Mouse (Mus musculus) cerebellum, adult 9-10 months (tissue): ENCODE data around the gene Golga2.

ENCODE experiments used
- DNase-seq: peaks from one replicate; pipeline ENCODE4 v3.0.0; 2022

The Golga2 gene

DNA sequence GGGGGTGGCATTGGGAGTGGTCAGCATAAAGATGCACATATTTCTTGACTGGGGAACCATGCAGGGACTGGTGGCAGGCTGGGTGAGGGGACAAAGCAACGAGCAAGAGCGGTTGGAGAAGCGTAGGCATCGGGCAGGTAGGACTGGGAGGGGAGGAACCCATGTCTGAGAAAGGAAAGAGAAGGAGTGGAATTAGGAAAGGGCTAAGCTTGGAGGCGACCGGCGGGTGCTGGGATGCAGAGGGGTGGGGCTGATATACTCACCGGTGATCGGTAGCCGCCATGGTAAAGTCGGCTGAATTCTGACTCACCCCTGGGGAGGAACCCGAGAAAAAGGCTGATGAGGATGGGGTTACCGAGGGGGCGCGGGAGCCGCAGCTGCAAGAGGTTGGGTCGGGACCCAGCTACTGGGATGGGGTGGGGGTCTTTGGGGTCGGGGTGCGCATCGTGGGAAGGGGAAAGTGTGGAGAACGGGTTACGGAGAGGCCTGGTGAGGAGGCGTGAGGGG lies at the start of gene Golga2:
Golga2 (plus strand) TSS at position 51 of the 507 bp plus-strand sequence.
- no peak for DNase-seq

DNA sequence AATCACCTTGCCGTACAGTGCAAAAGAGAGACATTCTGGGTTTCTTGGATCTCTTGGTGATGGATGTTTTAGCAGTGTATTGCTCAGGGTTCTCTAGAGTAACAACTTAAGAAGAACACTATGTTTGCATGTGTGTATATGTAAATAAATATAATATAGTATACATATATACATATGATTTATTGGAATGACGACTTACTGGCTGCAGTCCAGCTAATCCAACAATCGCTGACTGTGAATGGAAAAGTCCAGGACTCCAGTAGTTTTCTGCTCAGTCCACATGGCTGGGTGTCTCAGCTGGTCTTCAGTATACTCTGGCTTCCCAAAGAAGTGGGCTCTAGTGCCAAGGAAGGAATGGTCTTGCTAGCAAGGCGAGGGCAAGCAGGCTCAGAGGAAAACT lies 49.6 kb upstream of the Golga2 start:
- no peak for DNase-seq

GRCm38 (mm10) chr2:32238708-32239435 lies 48.3 kb upstream of the Golga2 start:
- DNase-seq, result no peak

- no peak for DNase-seq
Measured at GRCm38 (mm10) chr2:32240591-32240990, 46.6 kb upstream of the Golga2 start.

DNA sequence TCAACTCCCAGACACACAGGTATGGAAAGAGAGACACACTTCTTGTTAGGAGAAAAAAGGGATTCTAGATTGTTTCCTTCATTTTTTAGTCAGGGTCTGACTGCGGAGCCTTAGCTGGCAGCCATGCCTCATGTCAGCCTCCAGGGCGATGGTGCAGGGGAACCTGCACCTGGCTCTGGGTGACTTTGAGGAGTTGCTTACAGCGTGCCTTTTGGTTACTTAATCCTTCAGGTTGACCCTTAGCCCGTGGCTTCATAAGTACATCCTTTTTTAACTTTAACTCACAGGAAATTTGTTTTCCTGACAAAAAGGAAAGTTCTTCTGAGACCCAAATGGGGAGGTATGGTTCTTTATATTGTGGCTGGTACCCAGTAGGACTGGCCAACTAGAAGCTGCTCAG lies 44.2 kb upstream of the Golga2 start:
- DNase-seq, result no peak

GRCm38 (mm10) chr2:32246741-32247140 lies 40.4 kb upstream of the Golga2 start:
- no peak for DNase-seq

DNA sequence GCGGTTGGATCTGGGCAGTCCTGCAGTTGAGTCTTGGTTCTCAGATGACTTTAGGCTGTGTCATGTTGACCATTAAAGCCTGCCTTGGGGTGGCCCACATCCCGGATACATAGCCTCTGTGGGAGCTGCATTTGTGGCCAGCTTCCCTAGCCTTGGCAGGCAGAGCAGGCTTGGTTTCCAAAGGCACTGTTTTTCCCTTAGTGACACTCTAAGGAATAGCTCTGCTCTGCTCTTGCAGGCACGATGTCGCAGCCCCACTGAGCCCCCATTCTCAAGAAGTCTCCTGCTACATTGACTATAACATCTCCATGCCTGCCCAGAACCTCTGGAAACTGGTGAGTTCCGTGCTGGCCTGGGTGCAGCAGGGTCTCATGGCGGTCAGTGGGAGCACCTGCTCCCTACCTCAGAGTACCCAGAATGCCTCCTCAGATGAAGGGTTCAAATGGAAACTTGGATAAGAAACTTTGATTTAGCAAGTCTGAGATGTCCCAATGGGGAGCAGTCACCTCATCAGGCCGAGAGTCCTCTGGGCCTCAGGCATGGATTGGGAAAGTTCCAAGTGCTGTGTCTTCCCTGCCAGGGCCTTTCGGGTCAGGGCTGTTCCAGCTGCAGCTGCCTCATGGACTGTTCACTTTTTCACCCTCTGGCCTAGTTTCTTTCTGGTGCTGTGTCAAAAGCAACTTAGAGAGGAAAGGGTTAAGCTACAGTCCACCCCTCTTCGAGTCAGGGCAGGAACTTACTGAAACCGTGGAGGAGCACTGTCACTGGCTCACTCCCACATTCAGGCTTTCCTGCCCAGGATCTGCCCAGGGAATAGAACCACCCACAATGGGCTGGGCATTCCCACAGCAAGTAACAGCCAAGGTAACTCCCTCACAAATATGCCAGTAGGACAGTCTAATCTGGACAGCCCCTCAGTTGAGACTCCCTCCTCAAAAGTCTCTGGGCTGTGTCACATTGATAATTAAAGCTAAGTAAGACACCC lies 38.5 kb upstream of the Golga2 start:
- DNase-seq, result no peak

DNA sequence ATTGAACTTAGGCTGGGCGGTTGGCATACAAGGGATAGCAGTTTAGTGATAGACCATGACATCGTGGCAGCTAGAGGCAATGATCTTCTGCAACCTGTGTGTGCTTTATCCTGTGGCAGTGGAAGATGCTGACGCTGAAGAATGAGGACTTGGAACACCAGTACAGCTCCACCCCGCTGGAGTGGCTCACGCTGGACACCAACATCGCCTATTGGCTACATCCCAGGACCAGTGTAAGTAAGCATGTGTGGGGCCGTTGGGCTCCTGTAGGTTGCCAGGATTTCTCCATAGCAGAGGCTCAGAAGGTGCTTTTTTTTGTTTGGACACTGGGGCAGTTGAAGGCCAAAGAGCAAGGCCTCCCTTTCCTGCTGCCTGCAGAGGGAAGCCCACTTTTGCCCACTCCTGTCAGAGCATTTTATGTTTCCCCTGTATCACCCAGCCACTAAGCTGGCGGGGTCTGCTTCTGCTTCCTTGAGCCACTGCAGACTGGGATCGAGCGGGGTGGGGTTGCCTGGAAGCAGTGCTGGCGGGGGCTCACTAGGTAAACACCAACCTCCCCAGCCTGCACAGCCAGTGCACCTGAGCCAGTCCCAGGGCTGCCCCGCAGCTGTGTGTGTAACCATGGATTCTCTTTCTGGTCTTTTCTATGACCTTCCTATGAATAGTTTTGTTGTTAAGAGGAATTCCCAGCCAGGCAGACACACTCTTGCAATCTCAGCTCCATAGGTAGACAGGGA lies 35.2 kb upstream of the Golga2 start:
- peak; percentile 36 for DNase-seq

DNA sequence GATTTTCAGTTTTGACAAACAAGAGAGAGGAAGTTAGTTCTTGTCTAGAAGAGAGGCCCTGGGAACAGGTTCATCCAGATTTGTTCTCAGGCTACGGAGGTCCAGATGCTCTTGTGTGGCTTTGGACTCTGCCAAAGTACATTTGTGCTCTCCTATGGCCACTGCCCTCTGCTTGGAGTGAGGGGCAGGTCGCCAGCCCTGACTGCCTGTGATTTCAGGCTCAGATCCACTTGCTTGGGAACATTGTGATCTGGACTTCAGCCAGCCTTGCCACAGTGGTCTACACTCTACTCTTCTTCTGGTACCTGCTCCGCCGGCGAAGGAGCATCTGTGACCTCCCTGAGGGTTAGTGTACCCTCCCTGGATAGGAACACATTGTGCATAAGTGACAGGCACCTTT lies 34.5 kb upstream of the Golga2 start:
- DNase-seq, result peak; percentile 22

- no peak for DNase-seq
Measured at GRCm38 (mm10) chr2:32253352-32253751, 33.8 kb upstream of the Golga2 start.

DNA sequence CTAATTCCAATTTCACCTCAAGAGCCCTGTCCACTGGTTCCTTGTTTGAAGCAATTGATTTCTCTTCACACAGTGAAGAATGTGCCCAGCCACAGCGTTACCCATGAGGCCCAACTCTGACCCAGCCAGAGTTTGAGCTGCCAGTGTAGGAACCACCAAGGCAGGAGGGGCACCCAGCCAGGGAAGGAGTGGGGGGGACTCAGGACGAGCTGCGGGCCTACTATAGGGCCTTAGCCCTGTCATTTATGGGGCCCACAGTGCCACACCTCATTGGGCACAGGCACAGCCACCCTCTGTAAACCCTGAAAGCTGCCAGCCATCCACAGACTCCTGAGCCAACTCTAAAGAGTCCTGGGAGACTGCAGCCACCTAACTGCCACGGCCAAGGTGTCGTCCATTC lies 32.6 kb upstream of the Golga2 start:
- no peak for DNase-seq

- no peak for DNase-seq
Measured at GRCm38 (mm10) chr2:32256273-32256672, 30.9 kb upstream of the Golga2 start.

GRCm38 (mm10) chr2:32258887-32259533 lies 28.2 kb upstream of the Golga2 start:
- DNase-seq, result no peak

DNA sequence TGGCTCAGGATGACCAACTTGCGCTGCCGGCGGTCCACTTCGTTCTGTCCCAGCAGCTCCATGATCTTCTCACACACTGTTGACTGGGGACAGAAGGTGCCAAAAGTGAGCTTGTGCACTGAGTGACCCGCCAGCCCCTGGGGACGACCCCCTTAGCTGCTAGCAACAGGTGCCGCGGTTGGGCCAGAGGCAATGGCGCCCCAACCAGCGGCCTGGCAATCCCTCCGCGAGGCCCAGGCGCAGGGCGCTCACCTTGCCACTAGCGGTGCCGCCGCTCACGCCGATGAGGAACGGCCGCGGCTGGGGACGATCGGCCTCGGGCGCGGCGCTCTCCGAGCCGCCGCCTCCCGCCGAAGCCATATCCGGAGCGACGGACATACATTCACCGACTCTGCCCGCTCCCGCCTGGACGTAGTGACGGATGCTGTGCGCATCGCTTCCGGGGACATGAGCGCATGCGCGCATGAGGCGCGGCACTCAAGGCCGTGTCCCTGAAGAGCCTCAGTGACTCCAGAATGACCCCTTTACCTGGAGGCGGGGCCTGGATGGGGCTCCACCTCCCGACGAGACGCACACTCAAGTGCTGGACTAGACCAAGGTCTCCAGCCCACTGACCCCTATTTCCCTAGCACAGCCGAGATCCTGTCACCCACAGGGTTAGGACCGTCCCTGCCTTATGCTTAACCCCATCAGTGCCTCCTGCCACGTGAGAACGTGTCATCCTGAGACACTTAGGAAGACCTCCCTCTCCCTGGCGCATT lies 27.3 kb upstream of the Golga2 start, which contains the start of gene Uck1:
Uck1 (minus strand) TSS at position 503 of the 761 bp plus-strand sequence.
- peak; percentile 91 for DNase-seq

- peak; percentile 71 for DNase-seq
Measured at GRCm38 (mm10) chr2:32260635-32261034, 26.5 kb upstream of the Golga2 start.

GRCm38 (mm10) chr2:32275823-32276222 lies 11.4 kb upstream of the Golga2 start:
- no peak for DNase-seq

DNA sequence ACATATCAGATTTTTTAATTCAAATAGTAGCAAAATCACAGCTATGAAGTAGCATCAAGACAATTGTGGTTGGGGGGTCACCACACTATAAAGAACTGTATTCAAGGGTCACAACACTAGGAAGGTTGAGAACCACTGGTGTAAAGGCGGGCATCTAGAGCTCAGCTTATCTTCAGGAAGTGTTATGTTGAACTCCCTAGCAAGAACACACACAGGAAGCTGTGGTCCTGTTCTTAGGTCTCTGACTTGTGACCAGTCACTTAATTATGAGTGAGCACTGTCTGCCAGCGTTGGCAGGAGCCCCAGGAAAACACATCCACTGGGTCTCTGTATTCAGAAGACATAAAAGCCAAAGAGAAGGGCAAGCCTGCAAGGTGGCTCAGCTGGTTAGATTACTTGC lies 4.9 kb upstream of the Golga2 start:
- DNase-seq, result no peak

GRCm38 (mm10) chr2:32282727-32283126 lies 4.5 kb upstream of the Golga2 start:
- peak; percentile 66 for DNase-seq

- no peak for DNase-seq
Measured at GRCm38 (mm10) chr2:32283986-32284385, 3.2 kb upstream of the Golga2 start.

- DNase-seq, result peak; percentile 99
Measured at GRCm38 (mm10) chr2:32287923-32288367, 761 bp downstream of the Golga2 start, which contains the start of gene Swi5. Gene Swi5 (minus strand): TSS chr2:32288075.

- DNase-seq, result peak; percentile 72
Measured at GRCm38 (mm10) chr2:32288371-32288931, 1.3 kb downstream of the Golga2 start.
